Mouse (Mus musculus): ENCODE data around the gene Bfsp2. TPM values are rescaled to one million over a fixed set of nuclear protein-coding genes. Genes with fewer than 3 reads are reported as not detected.

Bfsp2 gene
- total RNA-seq (2021): 1 to 10 TPM; 3.5 to 4.3 TPM

GRCm38 (mm10) chr9:103480044-103480576 lies at the start of gene Bfsp2:
Bfsp2 (minus strand) TSS chr9:103480420.
- intact Hi-C loops (cut with DNase I): no loop called here
- DNase-seq (ENCODE audit: low spot score in 2 of 2): no peak

GRCm38 (mm10) chr9:103525041-103525537 lies 44.9 kb upstream of the Bfsp2 start:
- intact Hi-C loops (cut with DNase I): no loop called here
- no peak for DNase-seq (ENCODE audit: low spot score in 2 of 2)

- DNase-seq (ENCODE audit: low spot score in 2 of 2): no peak
- intact Hi-C loops (cut with DNase I): no loop called here
Observed at GRCm38 (mm10) chr9:103524600-103524999, 44.4 kb upstream of the Bfsp2 start.

GRCm38 (mm10) chr9:103523742-103524403 lies 43.7 kb upstream of the Bfsp2 start:
- no peak for DNase-seq (ENCODE audit: low spot score in 2 of 2)
- intact Hi-C loops (cut with DNase I): no loop called here

- no peak for DNase-seq (ENCODE audit: low spot score in 2 of 2)
- intact Hi-C loops (cut with DNase I): no loop called here
Observed at GRCm38 (mm10) chr9:103523008-103523407, 42.8 kb upstream of the Bfsp2 start.

- no peak for DNase-seq (ENCODE audit: low spot score in 2 of 2)
- intact Hi-C loops (cut with DNase I): no loop called here
Observed at GRCm38 (mm10) chr9:103513884-103514283, 33.7 kb upstream of the Bfsp2 start.

- no peak for DNase-seq (ENCODE audit: low spot score in 2 of 2)
- intact Hi-C loops (cut with DNase I): no loop called here
Observed at GRCm38 (mm10) chr9:103512257-103512656, 32.0 kb upstream of the Bfsp2 start.

GRCm38 (mm10) chr9:103506968-103507584 lies 26.9 kb upstream of the Bfsp2 start:
- intact Hi-C loops (cut with DNase I): no loop called here
- DNase-seq (ENCODE audit: low spot score in 2 of 2): no peak

- intact Hi-C loops (cut with DNase I): no loop called here
Observed at GRCm38 (mm10) chr9:103505067-103505466, 24.8 kb upstream of the Bfsp2 start.

GRCm38 (mm10) chr9:103504646-103505045 lies 24.4 kb upstream of the Bfsp2 start:
- intact Hi-C loops (cut with DNase I): loop anchor here (5.0 kb wide), 1 partner anchor 43 kb away; no protein-coding TSS in a partner anchor
- DNase-seq (ENCODE audit: low spot score in 2 of 2): no peak

More at GRCm38 (mm10) chr9:103505067-103505466, 24.8 kb upstream of the Bfsp2 start:
- no peak for DNase-seq (ENCODE audit: low spot score in 2 of 2)

- DNase-seq (ENCODE audit: low spot score in 2 of 2): no peak
- intact Hi-C loops (cut with DNase I): loop anchor here (5.0 kb wide), 1 partner anchor 44 kb away; no protein-coding TSS in a partner anchor
Observed at GRCm38 (mm10) chr9:103503586-103504298, 23.5 kb upstream of the Bfsp2 start.

- no peak for DNase-seq (ENCODE audit: low spot score in 2 of 2)
- intact Hi-C loops (cut with DNase I): loop anchor here (5.0 kb wide), 1 partner anchor 45 kb away; no protein-coding TSS in a partner anchor
Observed at GRCm38 (mm10) chr9:103502655-103503054, 22.4 kb upstream of the Bfsp2 start.

GRCm38 (mm10) chr9:103501861-103502364 lies 21.7 kb upstream of the Bfsp2 start:
- intact Hi-C loops (cut with DNase I): loop anchor here (5.0 kb wide), 1 partner anchor 45 kb away; no protein-coding TSS in a partner anchor
- DNase-seq (ENCODE audit: low spot score in 2 of 2): peak; percentile 68 to 74

- no peak for DNase-seq (ENCODE audit: low spot score in 2 of 2)
- intact Hi-C loops (cut with DNase I): no loop called here
Observed at GRCm38 (mm10) chr9:103499366-103499765, 19.1 kb upstream of the Bfsp2 start.

- DNase-seq (ENCODE audit: low spot score in 2 of 2): no peak
- intact Hi-C loops (cut with DNase I): no loop called here
Observed at GRCm38 (mm10) chr9:103498699-103499098, 18.5 kb upstream of the Bfsp2 start.

- intact Hi-C loops (cut with DNase I): no loop called here
- DNase-seq (ENCODE audit: low spot score in 2 of 2): no peak
Observed at GRCm38 (mm10) chr9:103495391-103495790, 15.2 kb upstream of the Bfsp2 start.

GRCm38 (mm10) chr9:103494346-103495020 lies 14.3 kb upstream of the Bfsp2 start:
- peak; percentile 72 to 77 for DNase-seq (ENCODE audit: low spot score in 2 of 2)
- intact Hi-C loops (cut with DNase I): loop anchor here (5.0 kb wide), 2 partner anchors 103 to 128 kb away; no protein-coding TSS in a partner anchor

- no peak for DNase-seq (ENCODE audit: low spot score in 2 of 2)
- intact Hi-C loops (cut with DNase I): loop anchor here (2.0 to 5.0 kb wide), 4 partner anchors 105 to 505 kb away; partner anchors contain the start of gene Tmem108
Observed at GRCm38 (mm10) chr9:103491985-103492384, 11.8 kb upstream of the Bfsp2 start.

GRCm38 (mm10) chr9:103490439-103490838 lies 10.2 kb upstream of the Bfsp2 start:
- intact Hi-C loops (cut with DNase I): loop anchor here (2.0 to 5.0 kb wide), 4 partner anchors 107 to 506 kb away; partner anchors contain the start of gene Tmem108
- DNase-seq (ENCODE audit: low spot score in 2 of 2): peak; percentile 71 to 80
